Mouse (Mus musculus): ENCODE results near the gene Vsir.

The Vsir gene

GRCm38 (mm10) chr10:60388332-60388731 is 41.7 kb downstream of the Vsir start:
- no peak for DNase-seq (ENCODE audit: low spot score)

DNA sequence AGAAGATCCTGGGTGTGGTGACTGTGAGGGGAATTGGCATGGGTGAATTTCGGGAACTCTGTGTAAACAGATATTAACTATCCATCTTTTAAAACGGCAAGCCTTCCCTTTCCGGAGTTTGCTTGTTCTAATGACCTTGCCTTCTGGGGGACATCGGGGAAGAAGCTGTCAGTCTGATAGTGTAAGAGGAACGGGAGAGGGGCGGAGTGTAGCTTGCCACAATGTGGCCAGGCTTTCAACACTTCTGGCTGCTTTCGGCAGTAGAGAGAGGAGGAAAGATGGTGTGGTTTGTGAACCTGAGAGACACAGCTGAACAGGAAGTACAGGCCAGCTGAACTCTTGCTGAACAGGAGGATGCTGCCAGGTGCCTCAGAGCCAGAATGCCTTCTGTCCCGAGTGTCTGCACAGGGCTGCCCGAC is 42.8 kb downstream of the Vsir start:
- DNase-seq (ENCODE audit: low spot score), result no peak

DNA sequence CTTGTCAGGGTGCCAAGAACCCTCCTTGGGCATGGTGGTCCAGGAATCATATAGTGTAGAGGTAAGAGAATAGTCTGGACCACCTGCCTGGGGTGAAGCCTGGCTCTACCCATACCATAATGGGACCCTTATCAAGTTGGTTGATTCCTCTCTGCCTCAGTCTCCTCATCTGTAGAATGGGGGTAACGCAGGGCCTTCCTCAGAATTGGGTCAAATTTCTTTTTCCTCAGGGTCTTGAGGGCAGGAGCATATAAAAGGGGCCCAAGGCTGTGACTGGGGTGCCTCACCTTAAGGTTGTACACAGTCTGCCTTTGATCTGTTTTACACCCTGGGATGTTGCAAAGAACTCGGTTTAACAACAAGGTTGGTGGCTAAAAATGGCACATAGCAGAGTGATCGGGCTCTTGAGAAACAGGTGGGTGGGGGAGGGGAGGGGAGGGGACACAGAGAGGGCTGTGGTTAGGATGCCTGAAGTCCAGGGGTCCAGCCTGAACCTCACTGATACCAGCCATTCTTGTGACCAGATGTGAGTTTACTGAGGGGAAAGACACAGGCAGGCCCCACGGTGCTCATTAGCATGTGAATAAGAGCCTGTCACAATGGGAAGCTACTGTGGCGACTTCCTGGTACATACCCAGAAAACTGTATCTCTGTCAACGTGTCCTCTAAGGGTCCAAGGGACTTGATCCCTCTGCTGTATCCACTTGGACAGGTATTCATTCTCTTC is 43.7 kb downstream of the Vsir start:
- DNase-seq (ENCODE audit: low spot score), result no peak

- no peak for DNase-seq (ENCODE audit: low spot score)
Observed at GRCm38 (mm10) chr10:60390904-60391420, 44.3 kb downstream of the Vsir start.

DNA sequence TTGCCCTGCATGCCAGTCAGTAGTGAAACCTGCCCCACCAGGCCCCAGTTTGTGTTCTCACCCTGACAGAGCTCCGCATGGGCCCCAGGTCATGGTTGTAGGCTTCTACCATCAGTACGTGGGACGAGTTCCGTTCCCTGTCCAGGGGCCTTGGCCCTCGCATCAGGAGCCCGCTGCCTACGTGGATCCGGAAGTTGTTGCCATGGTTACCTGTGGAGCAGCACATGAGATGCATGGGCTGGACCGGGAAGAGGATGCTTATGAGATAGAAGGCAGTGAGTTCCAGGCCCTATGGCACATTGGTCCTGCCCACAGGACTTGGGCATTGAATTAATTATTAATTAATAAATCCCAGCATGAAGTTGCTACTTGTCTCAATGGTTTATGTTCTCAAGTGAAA is 45.0 kb downstream of the Vsir start:
- DNase-seq (ENCODE audit: low spot score), result no peak

GRCm38 (mm10) chr10:60394936-60395335 is 48.3 kb downstream of the Vsir start:
- DNase-seq (ENCODE audit: low spot score), result no peak

GRCm38 (mm10) chr10:60395605-60396004 is 49.0 kb downstream of the Vsir start:
- DNase-seq (ENCODE audit: low spot score), result no peak

- peak; percentile 24 for DNase-seq (ENCODE audit: low spot score)
Observed at GRCm38 (mm10) chr10:60398051-60398814, 51.6 kb downstream of the Vsir start.

DNA sequence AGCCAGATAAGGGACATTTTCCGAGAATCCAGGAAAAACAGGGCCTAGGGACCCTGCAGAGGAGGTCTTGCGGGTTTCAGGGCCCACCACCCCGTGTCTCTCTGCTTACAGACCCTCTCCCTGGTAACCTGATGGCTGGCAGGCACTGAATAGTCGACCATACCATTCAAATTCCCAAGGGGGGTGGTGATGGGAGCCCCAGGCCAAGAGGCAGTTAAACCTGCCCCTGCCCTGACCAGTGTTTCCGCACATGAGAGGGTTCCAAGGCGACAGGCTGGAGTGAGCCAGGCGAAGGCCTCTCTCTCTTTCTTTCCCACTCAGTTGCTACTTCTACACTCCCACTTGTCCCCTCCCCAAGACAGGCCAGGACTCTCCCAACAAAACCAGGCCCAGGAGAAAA is 52.8 kb downstream of the Vsir start, which contains the start of gene Gm17455:
TSS of gene Gm17455 (plus strand) at position 278 of the 400 bp plus-strand sequence.
- no peak for DNase-seq (ENCODE audit: low spot score)

GRCm38 (mm10) chr10:60400507-60401295 is 54.0 kb downstream of the Vsir start:
- DNase-seq (ENCODE audit: low spot score), result peak; percentile 74

DNA sequence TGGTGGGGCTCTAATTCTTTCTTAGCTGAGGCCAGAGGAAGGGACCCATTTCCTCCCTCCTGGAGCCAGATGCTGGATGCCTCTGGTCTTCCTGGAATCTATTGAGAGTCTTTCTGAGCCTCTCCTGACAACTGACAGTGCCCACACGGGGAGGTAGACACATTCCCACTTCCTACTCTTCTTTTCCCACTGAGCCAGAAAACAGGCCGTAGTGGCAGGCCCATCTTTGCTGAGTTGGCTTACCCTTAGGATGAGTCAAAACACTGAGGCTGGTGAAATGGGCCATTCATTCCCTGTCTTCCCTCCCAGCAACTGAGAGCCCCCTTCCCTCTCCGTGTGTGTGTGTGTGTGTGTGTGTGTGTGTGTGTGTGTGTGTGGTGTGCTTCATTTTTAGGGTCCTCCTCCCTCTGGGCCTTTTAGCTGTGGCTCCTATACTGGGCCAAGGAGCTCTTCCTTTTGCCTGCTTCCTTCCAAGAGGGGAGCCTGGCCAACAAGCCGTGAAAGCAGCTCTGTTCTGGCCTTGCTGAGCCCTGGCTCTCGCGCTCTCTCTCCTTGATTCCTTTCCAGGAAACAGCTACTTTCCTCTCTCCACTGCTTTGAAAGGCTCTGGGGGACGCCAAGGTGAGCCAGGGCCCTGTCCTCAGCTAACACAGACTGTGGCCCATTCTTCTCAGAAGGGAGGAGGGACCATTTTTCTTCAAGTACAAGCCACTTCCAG is 59.0 kb downstream of the Vsir start:
- peak; percentile 73 for DNase-seq (ENCODE audit: low spot score)

DNA sequence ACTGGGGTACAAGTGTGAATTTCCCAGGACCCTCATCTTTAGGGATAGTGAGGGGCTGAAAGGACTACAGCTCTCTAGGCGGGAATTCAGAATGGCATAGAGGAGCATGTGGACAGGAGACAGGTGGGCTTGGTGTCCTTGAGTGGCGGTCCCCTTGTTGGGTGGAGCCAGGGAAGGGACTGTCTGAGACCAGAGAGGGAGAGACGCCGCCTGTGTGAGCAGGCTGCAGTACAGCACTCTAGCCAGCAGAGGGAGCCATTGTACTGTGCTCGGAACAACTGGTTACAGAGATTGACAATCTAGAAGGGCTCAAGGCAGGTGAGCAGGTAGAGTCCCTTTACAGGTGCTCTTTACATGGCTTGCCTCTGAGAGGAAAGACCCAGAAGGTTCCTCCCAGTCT is 61.2 kb downstream of the Vsir start:
- DNase-seq (ENCODE audit: low spot score), result peak; percentile 75

- no peak for DNase-seq (ENCODE audit: low spot score)
Observed at GRCm38 (mm10) chr10:60411794-60412193, 65.1 kb downstream of the Vsir start.

GRCm38 (mm10) chr10:60413756-60414155 is 67.1 kb downstream of the Vsir start:
- DNase-seq (ENCODE audit: low spot score), result no peak

DNA sequence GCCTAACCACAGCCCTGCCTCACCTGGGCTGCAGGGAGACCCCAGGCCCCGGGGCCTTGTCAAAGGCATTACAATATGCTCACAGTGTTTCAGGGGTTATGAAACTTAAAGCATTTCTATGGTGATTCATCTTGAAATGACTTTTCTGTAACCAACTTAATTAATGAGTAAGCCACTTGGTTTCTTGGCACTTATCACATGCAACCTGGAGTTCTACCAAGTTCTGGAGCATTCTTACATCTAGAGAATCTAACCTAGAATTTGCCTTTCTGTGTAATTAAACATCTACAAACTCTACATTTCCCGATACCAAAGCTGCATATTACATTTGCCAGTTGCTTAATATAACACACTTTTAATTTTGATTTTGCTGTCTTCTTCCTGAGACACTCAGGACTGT is 70.4 kb downstream of the Vsir start:
- no peak for DNase-seq (ENCODE audit: low spot score)

DNA sequence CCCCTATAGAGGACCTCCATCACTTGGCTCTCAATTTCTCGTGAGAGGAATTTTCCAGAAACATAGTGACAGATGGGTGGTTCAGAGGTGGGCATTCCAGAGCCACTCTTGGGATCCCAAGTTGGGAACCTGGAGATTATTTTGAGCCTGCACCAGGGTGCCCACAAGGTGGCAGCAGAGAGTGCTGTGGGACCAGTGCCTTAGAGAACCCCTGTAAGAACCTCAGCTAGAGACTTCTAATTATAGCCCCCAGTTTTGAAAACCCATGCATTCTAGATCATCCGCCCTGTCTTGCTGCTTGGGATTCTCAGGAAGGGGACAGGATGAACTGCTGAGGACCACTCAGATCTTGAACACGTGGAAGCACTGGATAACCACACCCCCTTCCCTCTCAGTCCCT is 71.5 kb downstream of the Vsir start:
- DNase-seq (ENCODE audit: low spot score), result peak; percentile 69

GRCm38 (mm10) chr10:60419624-60420023 is 73.0 kb downstream of the Vsir start:
- DNase-seq (ENCODE audit: low spot score), result no peak

Measured in adipocyte (in vitro differentiated cells).